Mouse (Mus musculus) cerebellum, postnatal 25 days (tissue): ENCODE results near the gene Ppp1r37.

Experiments used
- DNase-seq, 2 experiments: peaks; one replicate each; pipeline ENCODE4 v3.0.0; 2021; ENCODE audit warnings: mixed read lengths in 2 of 2

The Ppp1r37 gene

GRCm38 (mm10) chr7:19500420-19501363 is 62.2 kb downstream of the Ppp1r37 start:
- DNase-seq = no peak

GRCm38 (mm10) chr7:19498326-19498725 is 64.5 kb downstream of the Ppp1r37 start:
- no peak for DNase-seq

GRCm38 (mm10) chr7:19496214-19496555 is 66.7 kb downstream of the Ppp1r37 start:
- DNase-seq = no peak

GRCm38 (mm10) chr7:19495521-19496213 is 67.2 kb downstream of the Ppp1r37 start:
- DNase-seq = no peak

DNA sequence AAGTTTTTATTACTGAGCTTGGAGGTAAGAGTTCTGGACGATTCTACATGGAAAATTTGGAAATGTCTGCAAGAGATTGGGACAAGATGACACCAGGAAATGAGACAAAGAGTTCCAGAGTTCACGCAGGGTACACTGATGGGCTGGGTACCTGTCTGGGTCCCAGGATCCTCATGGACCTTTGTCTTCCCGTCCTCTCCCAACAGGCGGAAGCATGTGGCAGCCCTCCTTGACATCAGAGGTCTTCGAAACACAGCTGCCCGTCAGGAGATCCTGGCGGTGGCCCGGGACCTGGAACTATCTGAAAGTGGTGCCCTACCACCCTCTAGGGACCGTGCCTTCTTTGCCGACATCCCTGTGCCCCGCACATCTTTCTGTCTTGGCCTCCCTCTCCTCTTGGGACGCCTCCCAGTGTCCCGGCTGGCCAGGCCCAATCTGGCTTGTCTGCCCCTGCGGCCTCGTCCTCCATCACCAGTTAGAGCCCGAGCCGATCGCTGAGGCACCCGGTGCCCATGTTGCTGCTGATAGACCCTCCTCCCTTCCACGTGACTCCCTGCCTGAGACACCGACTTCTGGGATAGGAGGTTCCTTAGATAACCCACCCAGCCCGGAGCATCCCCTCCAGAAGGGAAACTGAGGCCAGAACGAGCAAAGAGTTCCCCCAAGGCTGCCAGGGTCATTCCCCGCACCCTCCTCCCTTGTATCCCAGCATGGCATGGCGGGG is 68.0 kb downstream of the Ppp1r37 start:
- DNase-seq = no peak

DNA sequence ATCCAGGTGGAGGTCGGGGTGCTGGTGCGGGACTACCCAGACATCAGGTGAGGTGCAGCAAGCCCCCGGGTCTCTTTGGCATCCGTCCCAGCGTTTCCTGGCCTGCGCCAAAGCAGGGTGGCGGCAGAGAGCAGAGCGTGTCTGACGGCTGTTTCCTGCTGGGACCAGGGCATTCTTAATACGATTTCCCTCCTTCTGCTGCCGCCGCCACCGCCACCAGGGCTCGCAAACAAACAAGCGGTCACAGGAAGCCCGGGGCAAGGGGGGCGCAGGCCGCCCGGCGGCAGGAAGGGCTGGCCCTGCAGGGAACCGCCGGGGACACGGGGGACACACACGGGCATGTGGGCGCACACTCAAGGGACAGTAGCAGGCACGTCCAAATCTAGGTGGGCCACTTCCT is 71.1 kb downstream of the Ppp1r37 start:
- DNase-seq = no peak

GRCm38 (mm10) chr7:19489525-19489924 is 73.4 kb downstream of the Ppp1r37 start:
- no peak for DNase-seq

- DNase-seq = no peak
Observed at GRCm38 (mm10) chr7:19486549-19486948, 76.3 kb downstream of the Ppp1r37 start.

DNA sequence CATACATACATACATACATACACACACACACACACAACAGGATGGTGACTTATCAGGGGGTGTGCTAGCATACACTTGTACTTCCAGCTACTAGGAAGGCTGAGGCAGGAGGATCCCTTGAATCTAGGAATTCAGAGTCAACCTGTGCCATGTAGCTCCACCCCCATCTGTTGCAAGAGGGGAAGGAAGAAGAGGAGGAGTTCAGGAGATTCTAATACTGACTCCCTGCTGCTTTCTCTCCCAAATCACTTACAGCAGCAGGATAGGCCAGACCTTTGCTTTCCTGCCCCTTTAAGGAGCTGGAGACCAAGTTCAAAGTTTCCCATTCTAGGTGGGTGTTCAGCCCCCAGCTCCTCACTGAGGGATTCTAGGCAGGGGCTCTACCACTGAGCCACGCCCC is 77.4 kb downstream of the Ppp1r37 start:
- DNase-seq = no peak

- DNase-seq = no peak
Observed at GRCm38 (mm10) chr7:19483281-19483680, 79.6 kb downstream of the Ppp1r37 start.
